Mouse (Mus musculus) kidney, adult 2 months (tissue): Measurements from ENCODE around the gene Edem3. TPM values are rescaled to one million over a fixed set of nuclear protein-coding genes. Genes with fewer than 3 reads are reported as not detected.
"Not testable (repeated sequence)": the region's sequence is repeated elsewhere in the genome, so short reads cannot be mapped to it uniquely, and the experiment has no call there.

ENCODE experiments used
- DNase-seq: peaks from one replicate; pipeline ENCODE4 v3.0.0; 2021
- H3K27ac ChIP-seq: fragments of 200-500 bp; 2 replicates; pipeline ENCODE4 v1.5.1; 2012; ENCODE audit warnings: low read depth, low read length, control low read depth, inconsistent platforms; ENCODE audit not compliant: insufficient read depth
- H3K27me3 ChIP-seq: fragments of 200-500 bp; replicated peaks from 2 replicates; pipeline ENCODE4 v1.6.1; 2012; ENCODE audit warnings: mild to moderate bottlenecking, moderate library complexity, low read length, inconsistent platforms; ENCODE audit not compliant: control insufficient read depth, insufficient read depth
- H3K36me3 ChIP-seq: fragments of 200-500 bp; 2 replicates; pipeline ENCODE4 v1.6.1; 2012; ENCODE audit warnings: mild to moderate bottlenecking, moderate library complexity, low read length, inconsistent platforms; ENCODE audit not compliant: control insufficient read depth, insufficient read depth
- H3K4me1 ChIP-seq: fragments of 200-500 bp; 2 replicates; pipeline ENCODE4 v1.6.1; 2011; ENCODE audit warnings: low read length; ENCODE audit not compliant: control insufficient read depth, insufficient read depth
- H3K4me3 ChIP-seq: fragments of 200-500 bp; 2 replicates; pipeline ENCODE4 v1.5.1; 2011; ENCODE audit warnings: mild to moderate bottlenecking, low read depth, low read length, control low read depth; ENCODE audit not compliant: insufficient read depth
- CTCF ChIP-seq: fragments of 200-500 bp; conservative IDR thresholded peaks from 2 replicates; pipeline ENCODE4 v1.5.1; 2011; ENCODE audit warnings: low read depth, mild to moderate bottlenecking, control low read depth, low read length, moderate library complexity, mixed read lengths; ENCODE audit not compliant: insufficient read depth, insufficient read length
- POLR2A ChIP-seq: fragments of 200-500 bp; IDR thresholded peaks from one replicate; pipeline ENCODE4 v1.6.1; 2011; ENCODE audit warnings: low read depth, low read length, control low read depth
- whole genome bisulfite sequencing: fragments of 180-500 bp; shearing (Covaris S2); methylation state at CpG from one replicate; pipeline ENCODE4 v1.1.7; 2018; 5-methylcytosine and 5-hydroxymethylcytosine counted together
- polyA plus RNA-seq: library from polyadenylated mRNA; depleted of rRNA; stranded (reverse); fragments of >200 nt; gene quantifications from 2 replicates; pipeline ENCODE4 v1.2.3, GENCODE M21; 2012

Edem3 gene
- polyA plus RNA-seq, 1 experiment = 9.5 TPM

GRCm38 (mm10) chr1:151778592-151778991, 23.4 kb downstream of the Edem3 start:
- Histone ChIP-seq H3K27ac (no peak overlapping the region), H3K27me3 (no peaks in the 10 kb centered on the region), H3K4me3 (no peak overlapping the region), H3K4me1 (no peaks in the 10 kb centered on the region), H3K36me3 (peaks cover 11% of the 10 kb centered on the region)
- WGBS = 63% methylated on average over 1 of the region's 1 CpGs
- no peak for TF ChIP-seq CTCF
- TF ChIP-seq POLR2A = no peak
- peak; percentile 21 for DNase-seq

- 93% methylated on average over 2 of the region's 2 CpGs for WGBS
- H3K36me3 ChIP-seq = peaks cover 11% of the 10 kb centered on the region
- no peak for TF ChIP-seq CTCF
- no peak for TF ChIP-seq POLR2A
- no peaks in the 10 kb centered on the region for H3K4me1 ChIP-seq
- no peaks in the 10 kb centered on the region for H3K27me3 ChIP-seq
- no peak overlapping the region for H3K27ac ChIP-seq
- no peak for DNase-seq
- H3K4me3 ChIP-seq = no peak overlapping the region
Observed at GRCm38 (mm10) chr1:151779306-151779705, 24.1 kb downstream of the Edem3 start.

- TF ChIP-seq POLR2A (no peak), CTCF (no peak)
- DNase-seq = no peak
- Histone ChIP-seq H3K36me3 (peaks cover 14% of the 10 kb centered on the region), H3K4me3 (no peak overlapping the region), H3K27ac (no peak overlapping the region), H3K27me3 (no peaks in the 10 kb centered on the region), H3K4me1 (no peaks in the 10 kb centered on the region)
- WGBS = 70% methylated on average over 7 of the region's 7 CpGs
Observed at GRCm38 (mm10) chr1:151781447-151781846, 26.3 kb downstream of the Edem3 start.

GRCm38 (mm10) chr1:151783403-151783802, 28.2 kb downstream of the Edem3 start:
- TF ChIP-seq POLR2A (no peak), CTCF (no peak)
- no peak for DNase-seq
- H3K4me3 ChIP-seq = no peak overlapping the region
- no peaks in the 10 kb centered on the region for H3K27me3 ChIP-seq
- no peaks in the 10 kb centered on the region for H3K4me1 ChIP-seq
- no peak overlapping the region for H3K27ac ChIP-seq
- H3K36me3 ChIP-seq = peaks cover 12% of the 10 kb centered on the region
- 87% methylated on average over 2 of the region's 2 CpGs for WGBS

GRCm38 (mm10) chr1:151786406-151786805, 31.2 kb downstream of the Edem3 start:
- Histone ChIP-seq H3K4me3 (no peak overlapping the region), H3K4me1 (no peaks in the 10 kb centered on the region), H3K36me3 (peaks cover 10% of the 10 kb centered on the region), H3K27me3 (no peaks in the 10 kb centered on the region), H3K27ac (no peak overlapping the region)
- 88% methylated on average over 5 of the region's 5 CpGs for WGBS
- TF ChIP-seq CTCF = no peak
- TF ChIP-seq POLR2A = no peak
- no peak for DNase-seq

GRCm38 (mm10) chr1:151789136-151789535, 34.0 kb downstream of the Edem3 start:
- Histone ChIP-seq H3K4me1 (no peaks in the 10 kb centered on the region), H3K36me3 (peaks cover 8% of the 10 kb centered on the region), H3K27me3 (no peaks in the 10 kb centered on the region), H3K4me3 (no peak overlapping the region), H3K27ac (no peak overlapping the region)
- TF ChIP-seq POLR2A (no peak), CTCF (no peak)
- DNase-seq = no peak
- WGBS = 75% methylated on average over 4 of the region's 4 CpGs

GRCm38 (mm10) chr1:151792076-151792475, 36.9 kb downstream of the Edem3 start:
- H3K4me1 ChIP-seq, H3K27me3 ChIP-seq, H3K36me3 ChIP-seq, H3K27ac ChIP-seq, H3K4me3 ChIP-seq, DNase-seq: not testable (repeated sequence)
- 83% methylated on average over 8 of the region's 8 CpGs for WGBS

GRCm38 (mm10) chr1:151802795-151803194, 47.6 kb downstream of the Edem3 start:
- not testable (repeated sequence) for H3K27ac ChIP-seq, DNase-seq, H3K4me1 ChIP-seq, H3K4me3 ChIP-seq, H3K27me3 ChIP-seq
- 75% methylated on average over 3 of the region's 3 CpGs for WGBS
- H3K36me3 ChIP-seq = peaks cover 11% of the 10 kb centered on the region
